Mouse (Mus musculus) left cerebral cortex, postnatal 4 days (tissue): ENCODE measurements around the gene Gucy2f. TPM values are rescaled to one million over a fixed set of nuclear protein-coding genes. Genes with fewer than 3 reads are reported as not detected.

Experiments
- total RNA-seq, 2 experiments: library from RNA; stranded (reverse); gene quantifications; 2 replicates each; pipeline ENCODE4 v1.2.3; 2021

Gene Gucy2f
- total RNA-seq, 2 experiments from 2014 or later = 0.46 to 0.66 TPM

Other genes with a start within 250 kb of the Gucy2f start
- gene Nxt2, start 29.8 kb upstream of the Gucy2f start, total RNA-seq = 10 to 100 TPM; 11.4 to 12.4 TPM
- gene Kcne1l, start 109.4 kb upstream of the Gucy2f start, total RNA-seq = 10 to 100 TPM; 14.5 to 15.0 TPM
- gene Acsl4, start 193.6 kb upstream of the Gucy2f start, total RNA-seq = 10 to 100 TPM; 59.3 to 59.6 TPM